Mouse (Mus musculus) lung, postnatal 25 days (tissue): ENCODE data around the gene Acd.

Source experiments
- DNase-seq: peaks from one replicate; pipeline ENCODE4 v3.0.0; 2022; ENCODE audit warnings: low spot score

Acd gene

GRCm38 (mm10) chr8:105700966-105701824, at the start of gene Acd, which contains the start of gene Pard6a:
Gene Acd, minus strand, starts transcription at chr8:105701102.
Gene Pard6a, plus strand, starts transcription at chr8:105701148.
- peak; percentile 94 for DNase-seq

- DNase-seq: peak; percentile 89
Measured at GRCm38 (mm10) chr8:105750606-105751005, 49.7 kb upstream of the Acd start.

GRCm38 (mm10) chr8:105743301-105743700, 42.4 kb upstream of the Acd start:
- DNase-seq: no peak

GRCm38 (mm10) chr8:105739216-105739615, 38.3 kb upstream of the Acd start:
- DNase-seq: no peak

GRCm38 (mm10) chr8:105732186-105732585, 31.3 kb upstream of the Acd start:
- no peak for DNase-seq

- DNase-seq: peak; percentile 82
Measured at GRCm38 (mm10) chr8:105727397-105728124, 26.7 kb upstream of the Acd start.

GRCm38 (mm10) chr8:105725726-105726125, 24.8 kb upstream of the Acd start:
- DNase-seq: no peak

GRCm38 (mm10) chr8:105722861-105723260, 22.0 kb upstream of the Acd start:
- DNase-seq: no peak

- DNase-seq: no peak
Measured at GRCm38 (mm10) chr8:105719637-105720036, 18.7 kb upstream of the Acd start.

- DNase-seq: no peak
Measured at GRCm38 (mm10) chr8:105716302-105716945, 15.5 kb upstream of the Acd start.

GRCm38 (mm10) chr8:105715042-105715441, 14.1 kb upstream of the Acd start:
- DNase-seq: no peak

- peak; percentile 91 for DNase-seq
Measured at GRCm38 (mm10) chr8:105714139-105714538, 13.2 kb upstream of the Acd start.

GRCm38 (mm10) chr8:105712286-105712685, 11.4 kb upstream of the Acd start:
- no peak for DNase-seq

GRCm38 (mm10) chr8:105709317-105709716, 8.4 kb upstream of the Acd start:
- no peak for DNase-seq

- DNase-seq: no peak
Measured at GRCm38 (mm10) chr8:105708675-105709074, 7.8 kb upstream of the Acd start.

- peak; percentile 92 for DNase-seq
Measured at GRCm38 (mm10) chr8:105707498-105708403, 6.8 kb upstream of the Acd start, which contains the start of the genes 4933405L10Rik and Enkd1. Gene 4933405L10Rik, plus strand, starts transcription at chr8:105707655. Gene Enkd1, minus strand, starts transcription at chr8:105708210.

- no peak for DNase-seq
Measured at GRCm38 (mm10) chr8:105706426-105706825, 5.5 kb upstream of the Acd start.

GRCm38 (mm10) chr8:105704955-105705354, 4.1 kb upstream of the Acd start:
- DNase-seq: no peak

GRCm38 (mm10) chr8:105704146-105704812, 3.4 kb upstream of the Acd start:
- DNase-seq: no peak

- DNase-seq: no peak
Measured at GRCm38 (mm10) chr8:105702731-105703415, 2.0 kb upstream of the Acd start.
